Mouse (Mus musculus) stomach, postnatal 0 days (tissue): ENCODE measurements around the gene Extl2. TPM values are rescaled to one million over a fixed set of nuclear protein-coding genes. Genes with fewer than 3 reads are reported as not detected.
A peak's percentile ranks its signal among the peaks of the same experiment; 100 is the strongest.

ENCODE experiments used
- ATAC-seq: fragments of 200-750 bp; cut with Nextera tagmentation; 2 replicates; pipeline ENCODE4 v1.8.0; 2017; ENCODE audit not compliant: low FRiP score, low TSS enrichment
- DNase-seq: peaks from one replicate; pipeline ENCODE4 v3.0.0-alpha.2; 2016; ENCODE audit warnings: low spot score
- H3K27ac ChIP-seq: fragments of 300-500 bp; sonication (generic); replicated peaks from 2 replicates; pipeline ENCODE4 v1.5.1; 2014; ENCODE audit warnings: mild to moderate bottlenecking, control low read depth
- H3K27me3 ChIP-seq: fragments of 300-500 bp; sonication (generic); 2 replicates; pipeline ENCODE4 v1.6.1; 2014; ENCODE audit warnings: low read length; ENCODE audit not compliant: control insufficient read depth, insufficient read depth
- H3K36me3 ChIP-seq: fragments of 300-500 bp; sonication (generic); 2 replicates; pipeline ENCODE4 v1.6.1; 2014; ENCODE audit warnings: low read length, mixed read lengths; ENCODE audit not compliant: control insufficient read depth, insufficient read depth
- H3K4me1 ChIP-seq: fragments of 300-500 bp; sonication (generic); replicated peaks from 2 replicates; pipeline ENCODE4 v1.6.1; 2014; ENCODE audit warnings: antibody characterized with exemption; ENCODE audit not compliant: control insufficient read depth, insufficient read depth
- H3K4me2 ChIP-seq: fragments of 300-500 bp; sonication (generic); replicated peaks from 2 replicates; pipeline ENCODE4 v1.6.1; 2014; ENCODE audit warnings: low read depth, mild to moderate bottlenecking, control low read depth, moderate library complexity
- H3K4me3 ChIP-seq: fragments of 300-500 bp; sonication (generic); 2 replicates; pipeline ENCODE4 v1.5.1; 2014; ENCODE audit warnings: low read depth, low read length, control low read depth
- H3K9ac ChIP-seq: fragments of 300-500 bp; sonication (generic); 2 replicates; pipeline ENCODE4 v1.6.1; 2014; ENCODE audit warnings: mild to moderate bottlenecking, low read length, control low read depth, mixed read lengths
- H3K9me3 ChIP-seq: fragments of 300-500 bp; sonication (generic); 2 replicates; pipeline ENCODE4 v1.6.1; 2016; ENCODE audit warnings: low read length; ENCODE audit not compliant: control insufficient read depth
- CTCF ChIP-seq: IDR thresholded peaks from 2 replicates; pipeline ENCODE4 v1.5.1; 2016; ENCODE audit warnings: antibody characterized with exemption, low read depth, mild to moderate bottlenecking, moderate library complexity
- EP300 ChIP-seq: optimal IDR thresholded peaks from 2 replicates; pipeline ENCODE3; 2016; ENCODE audit warnings: antibody characterized with exemption
- WGBS: fragments of 180-500 bp; shearing (Covaris S2); extraction: QIAGEN DNeasy Blood & Tissue Kit; methylation state at CpG from one replicate; pipeline ENCODE4 v1.1.7; 2014; 5-methylcytosine and 5-hydroxymethylcytosine counted together
- polyA plus RNA-seq: library from polyadenylated mRNA; unstranded; fragments of >200 nt; fragmentation: Nextera tagmentation; extraction: Ambion mirVana; gene quantifications from 2 replicates; pipeline ENCODE4 v1.2.1, GENCODE M21; 2015

Extl2 gene
- polyA plus RNA-seq, 1 experiment from 2014 or later, result 14.1 TPM

- Histone ChIP-seq H3K27ac (no peak overlapping the region), H3K9me3 (no peaks in the 10 kb centered on the region), H3K27me3 (no peaks in the 10 kb centered on the region), H3K4me2 (no peak overlapping the region), H3K4me1 (no peaks in the 10 kb centered on the region), H3K9ac (no peak overlapping the region), H3K36me3 (peaks cover 24% of the 10 kb centered on the region; the same call in 1 of the 2 replicates), H3K4me3 (no peak overlapping the region)
- TF ChIP-seq CTCF (peak; percentile 70), EP300 (no peak)
- 19% methylated on average over 1 of the region's 1 CpGs for WGBS
- DNase-seq (no peak), ATAC-seq (no peak)
Measured at GRCm38 (mm10) chr3:115979000-115979399, 28.3 kb upstream of the Extl2 start.

GRCm38 (mm10) chr3:115983217-115983616 is 24.0 kb upstream of the Extl2 start:
- Histone ChIP-seq H3K36me3 (peaks cover 15% of the 10 kb centered on the region; the same call in 1 of the 2 replicates), H3K9ac (no peak overlapping the region), H3K4me2 (no peak overlapping the region), H3K9me3 (no peaks in the 10 kb centered on the region), H3K4me3 (no peak overlapping the region), H3K27me3 (no peaks in the 10 kb centered on the region), H3K4me1 (no peaks in the 10 kb centered on the region), H3K27ac (no peak overlapping the region)
- ATAC-seq, result no peak
- TF ChIP-seq CTCF, result no peak
- no peak for TF ChIP-seq EP300
- 93% methylated on average over 8 of the region's 8 CpGs for WGBS
- no peak for DNase-seq

GRCm38 (mm10) chr3:115984653-115985052 is 22.6 kb upstream of the Extl2 start:
- 95% methylated on average over 9 of the region's 9 CpGs for WGBS
- no peak for TF ChIP-seq CTCF
- no peak for TF ChIP-seq EP300

DNA sequence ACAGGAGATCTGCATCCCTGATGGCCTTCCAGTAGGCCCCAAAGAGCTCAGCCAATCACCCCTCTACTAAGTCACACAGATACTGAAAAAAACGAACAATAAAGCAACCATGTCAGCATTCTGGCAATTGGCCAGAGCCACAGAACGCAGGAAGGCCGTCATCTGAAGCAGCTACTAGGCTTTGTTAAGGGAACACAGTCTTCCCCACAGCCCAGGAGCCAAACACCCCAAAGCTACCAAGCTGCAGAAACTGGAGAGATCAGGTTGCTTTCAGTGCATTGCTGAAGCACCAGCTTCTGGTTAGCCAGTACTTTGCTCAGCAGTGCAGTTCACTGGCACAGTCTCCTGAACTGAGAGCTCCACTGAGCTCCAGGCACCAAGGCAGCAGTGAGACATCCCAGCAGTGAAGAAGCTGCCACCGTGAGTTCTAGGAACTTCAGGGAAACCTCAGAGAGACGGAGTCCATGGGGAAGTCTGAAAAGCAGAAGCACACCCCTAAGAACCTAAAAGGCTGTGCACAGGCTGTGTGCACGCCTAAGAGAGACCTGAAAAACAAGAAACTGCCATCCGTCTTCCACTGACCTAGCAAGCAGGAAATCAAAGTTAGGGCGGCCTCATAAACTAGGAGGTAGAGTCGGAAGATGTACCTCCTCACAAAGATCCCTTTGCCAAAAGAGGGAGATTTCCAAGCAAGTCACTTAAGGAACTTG is 21.9 kb upstream of the Extl2 start:
- no peak overlapping the region for H3K4me3 ChIP-seq
- TF ChIP-seq CTCF, result no peak
- TF ChIP-seq EP300, result no peak
- 60% methylated on average over 9 of the region's 9 CpGs for WGBS
- no peaks in the 10 kb centered on the region for H3K27me3 ChIP-seq
- DNase-seq (no peak), ATAC-seq (no peak)
- H3K4me2 ChIP-seq, result no peak overlapping the region
- peak overlapping the region; percentile 35; the same call in 1 of the 2 replicates for H3K27ac ChIP-seq
- peaks cover 14% of the 10 kb centered on the region; the same call in 1 of the 2 replicates for H3K36me3 ChIP-seq
- no peaks in the 10 kb centered on the region for H3K9me3 ChIP-seq
- H3K9ac ChIP-seq, result no peak overlapping the region
- H3K4me1 ChIP-seq, result no peaks in the 10 kb centered on the region

More at GRCm38 (mm10) chr3:115984653-115985052, 22.6 kb upstream of the Extl2 start:
- Histone ChIP-seq H3K9ac (no peak overlapping the region), H3K4me2 (no peak overlapping the region), H3K27me3 (no peaks in the 10 kb centered on the region), H3K9me3 (no peaks in the 10 kb centered on the region), H3K27ac (no peak overlapping the region), H3K4me1 (no peaks in the 10 kb centered on the region), H3K36me3 (peaks cover 15% of the 10 kb centered on the region; the same call in 1 of the 2 replicates), H3K4me3 (no peak overlapping the region)
- DNase-seq (no peak), ATAC-seq (no peak)

GRCm38 (mm10) chr3:115992103-115992502 is 15.2 kb upstream of the Extl2 start:
- WGBS, result 43% methylated on average over 4 of the region's 4 CpGs
- no peaks in the 10 kb centered on the region for H3K27me3 ChIP-seq
- H3K4me1 ChIP-seq, result no peaks in the 10 kb centered on the region
- no peaks in the 10 kb centered on the region for H3K9me3 ChIP-seq
- no peak overlapping the region for H3K9ac ChIP-seq
- no peak overlapping the region for H3K4me2 ChIP-seq
- H3K27ac ChIP-seq, result no peak overlapping the region
- H3K36me3 ChIP-seq, result peaks cover 2% of the 10 kb centered on the region; the same call in 1 of the 2 replicates
- DNase-seq (peak; percentile 26), ATAC-seq (no peak)
- H3K4me3 ChIP-seq, result no peak overlapping the region
- no peak for TF ChIP-seq CTCF
- TF ChIP-seq EP300, result no peak

DNA sequence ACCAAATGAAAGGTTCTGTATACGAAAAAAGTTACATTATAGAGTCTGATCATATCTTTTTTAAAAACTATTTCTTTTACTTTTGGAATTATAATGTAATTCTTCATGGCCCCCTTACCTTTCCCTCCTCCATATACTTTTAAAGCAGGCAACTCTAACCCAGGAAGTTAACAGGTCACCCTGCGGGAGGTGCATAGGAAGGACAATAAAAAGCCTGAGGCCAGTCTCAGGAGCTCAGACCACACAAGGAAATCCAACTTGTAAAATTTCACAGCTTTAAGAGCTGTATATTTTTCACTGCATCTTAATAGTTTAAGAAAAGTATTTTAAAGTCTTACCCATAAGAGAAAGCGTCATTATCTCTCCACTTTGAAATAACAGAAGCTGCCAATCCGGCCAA is 14.7 kb upstream of the Extl2 start:
- H3K4me3 ChIP-seq, result no peak overlapping the region
- no peak overlapping the region for H3K9ac ChIP-seq
- TF ChIP-seq CTCF, result no peak
- TF ChIP-seq EP300, result no peak
- no peak overlapping the region for H3K27ac ChIP-seq
- no peaks in the 10 kb centered on the region for H3K27me3 ChIP-seq
- DNase-seq (no peak), ATAC-seq (no peak)
- H3K9me3 ChIP-seq, result no peaks in the 10 kb centered on the region
- peaks cover 2% of the 10 kb centered on the region; the same call in 1 of the 2 replicates for H3K36me3 ChIP-seq
- no peak overlapping the region for H3K4me2 ChIP-seq
- WGBS, result 63% methylated on average over 4 of the region's 4 CpGs
- H3K4me1 ChIP-seq, result no peaks in the 10 kb centered on the region
